Mouse (Mus musculus): ENCODE results near the gene Gm9195. TPM values are rescaled to one million over a fixed set of nuclear protein-coding genes. Genes with fewer than 3 reads are reported as not detected.

The Gm9195 gene
- total and polyA plus RNA-seq, 3 experiments: not detected

GRCm38 (mm10) chr14:72460291-72460690, 31.3 kb downstream of the Gm9195 start:
- H3K27me3 ChIP-seq (ENCODE audit: control insufficient read depth, insufficient read depth, low read length): no peaks in the 10 kb centered on the region
- no peak overlapping the region for H3K9ac ChIP-seq (ENCODE audit: low read depth, low read length)
- H3K79me2 ChIP-seq (replicated peaks; ENCODE audit: control insufficient read depth, insufficient read depth, low read length): no peaks in the 10 kb centered on the region
- WGBS: 63% methylated on average over 2 of the region's 2 CpGs
- TF ChIP-seq POLR2A (IDR thresholded peaks at IDR 0.05; ENCODE audit: insufficient read depth, low read depth, low read length) (no peak), EP300 (IDR thresholded peaks at IDR 0.05; ENCODE audit: insufficient read depth, low read depth, low read length) (no peak), CTCF (IDR thresholded peaks at IDR 0.05) (no peak)
- intact Hi-C loops (cut with DNase I): no loop called here
- no peak overlapping the region for H3K4me3 ChIP-seq
- H3K27ac ChIP-seq: no peak overlapping the region
- DNase-seq: no peak
- no peaks in the 10 kb centered on the region for H3K36me3 ChIP-seq (ENCODE audit: control insufficient read depth, insufficient read depth, low read length)
- no peaks in the 10 kb centered on the region for H3K4me1 ChIP-seq (ENCODE audit: control insufficient read depth, insufficient read depth, low read length)

GRCm38 (mm10) chr14:72458930-72459329, 32.7 kb downstream of the Gm9195 start:
- H3K9ac ChIP-seq (ENCODE audit: low read depth, low read length): no peak overlapping the region
- H3K4me3 ChIP-seq: no peak overlapping the region
- intact Hi-C loops (cut with DNase I): no loop called here
- no peaks in the 10 kb centered on the region for H3K27me3 ChIP-seq (ENCODE audit: control insufficient read depth, insufficient read depth, low read length)
- 89% methylated on average over 1 of the region's 1 CpGs for WGBS
- no peak overlapping the region for H3K27ac ChIP-seq
- DNase-seq: no peak
- TF ChIP-seq CTCF (IDR thresholded peaks at IDR 0.05) (no peak), POLR2A (IDR thresholded peaks at IDR 0.05; ENCODE audit: insufficient read depth, low read depth, low read length) (no peak), EP300 (IDR thresholded peaks at IDR 0.05; ENCODE audit: insufficient read depth, low read depth, low read length) (no peak)
- H3K79me2 ChIP-seq (replicated peaks; ENCODE audit: control insufficient read depth, insufficient read depth, low read length): no peaks in the 10 kb centered on the region
- no peaks in the 10 kb centered on the region for H3K36me3 ChIP-seq (ENCODE audit: control insufficient read depth, insufficient read depth, low read length)
- H3K4me1 ChIP-seq (ENCODE audit: control insufficient read depth, insufficient read depth, low read length): no peaks in the 10 kb centered on the region

GRCm38 (mm10) chr14:72447141-72448091, 44.2 kb downstream of the Gm9195 start:
- TF ChIP-seq CTCF (IDR thresholded peaks at IDR 0.05) (peak; percentile 72), EP300 (IDR thresholded peaks at IDR 0.05; ENCODE audit: insufficient read depth, low read depth, low read length) (no peak)
- Histone ChIP-seq H3K4me1 (ENCODE audit: control insufficient read depth, insufficient read depth, low read length) (no peaks in the 10 kb centered on the region), H3K36me3 (ENCODE audit: control insufficient read depth, insufficient read depth, low read length) (no peaks in the 10 kb centered on the region), H3K79me2 (replicated peaks; ENCODE audit: control insufficient read depth, insufficient read depth, low read length) (no peaks in the 10 kb centered on the region), H3K9ac (ENCODE audit: low read depth, low read length) (no peak overlapping the region), H3K4me3 (no peak overlapping the region), H3K27me3 (ENCODE audit: control insufficient read depth, insufficient read depth, low read length) (no peaks in the 10 kb centered on the region), H3K27ac (no peak overlapping the region)
- WGBS: 54% methylated on average over 9 of the region's 9 CpGs
- intact Hi-C loops (cut with DNase I): loop anchor here (1.0 kb wide), 1 partner anchor 70 kb away; no protein-coding TSS in a partner anchor
- DNase-seq: no peak

- H3K36me3 ChIP-seq (ENCODE audit: control insufficient read depth, insufficient read depth, low read length): no peaks in the 10 kb centered on the region
- no peaks in the 10 kb centered on the region for H3K4me1 ChIP-seq (ENCODE audit: control insufficient read depth, insufficient read depth, low read length)
- WGBS: 67% methylated on average over 11 of the region's 11 CpGs
- no peak overlapping the region for H3K27ac ChIP-seq
- TF ChIP-seq POLR2A (IDR thresholded peaks at IDR 0.05; ENCODE audit: insufficient read depth, low read depth, low read length) (no peak), EP300 (IDR thresholded peaks at IDR 0.05; ENCODE audit: insufficient read depth, low read depth, low read length) (no peak), CTCF (IDR thresholded peaks at IDR 0.05) (no peak)
- intact Hi-C loops (cut with DNase I): no loop called here
- no peaks in the 10 kb centered on the region for H3K79me2 ChIP-seq (replicated peaks; ENCODE audit: control insufficient read depth, insufficient read depth, low read length)
- H3K27me3 ChIP-seq (ENCODE audit: control insufficient read depth, insufficient read depth, low read length): no peaks in the 10 kb centered on the region
- no peak overlapping the region for H3K9ac ChIP-seq (ENCODE audit: low read depth, low read length)
- H3K4me3 ChIP-seq: no peak overlapping the region
- DNase-seq: no peak
Observed at GRCm38 (mm10) chr14:72442936-72443335, 48.7 kb downstream of the Gm9195 start.

- DNase-seq: no peak
- no peak for TF ChIP-seq CTCF (IDR thresholded peaks at IDR 0.05)
- TF ChIP-seq POLR2A (IDR thresholded peaks at IDR 0.05; ENCODE audit: insufficient read depth, low read depth, low read length): no peak
- no peaks in the 10 kb centered on the region for H3K4me1 ChIP-seq (ENCODE audit: control insufficient read depth, insufficient read depth, low read length)
- H3K9ac ChIP-seq (ENCODE audit: low read depth, low read length): no peak overlapping the region
- no peaks in the 10 kb centered on the region for H3K79me2 ChIP-seq (replicated peaks; ENCODE audit: control insufficient read depth, insufficient read depth, low read length)
- H3K36me3 ChIP-seq (ENCODE audit: control insufficient read depth, insufficient read depth, low read length): no peaks in the 10 kb centered on the region
- intact Hi-C loops (cut with DNase I): no loop called here
- no peak overlapping the region for H3K27ac ChIP-seq
- no peaks in the 10 kb centered on the region for H3K27me3 ChIP-seq (ENCODE audit: control insufficient read depth, insufficient read depth, low read length)
- WGBS: 85% methylated on average over 7 of the region's 7 CpGs
- no peak overlapping the region for H3K4me3 ChIP-seq
Observed at GRCm38 (mm10) chr14:72440929-72441328, 50.7 kb downstream of the Gm9195 start.

GRCm38 (mm10) chr14:72440436-72440835, 51.2 kb downstream of the Gm9195 start:
- Histone ChIP-seq H3K4me1 (ENCODE audit: control insufficient read depth, insufficient read depth, low read length) (no peaks in the 10 kb centered on the region), H3K27ac (no peak overlapping the region), H3K9ac (ENCODE audit: low read depth, low read length) (no peak overlapping the region), H3K4me3 (no peak overlapping the region), H3K27me3 (ENCODE audit: control insufficient read depth, insufficient read depth, low read length) (no peaks in the 10 kb centered on the region), H3K36me3 (ENCODE audit: control insufficient read depth, insufficient read depth, low read length) (no peaks in the 10 kb centered on the region), H3K79me2 (replicated peaks; ENCODE audit: control insufficient read depth, insufficient read depth, low read length) (no peaks in the 10 kb centered on the region)
- WGBS: 77% methylated on average over 6 of the region's 6 CpGs
- no peak for TF ChIP-seq CTCF (IDR thresholded peaks at IDR 0.05)
- intact Hi-C loops (cut with DNase I): no loop called here
- DNase-seq: no peak
